Mouse (Mus musculus) stomach, embryonic 14.5 days (tissue): Measurements from ENCODE around the gene Scg5. TPM values are rescaled to one million over a fixed set of nuclear protein-coding genes. Genes with fewer than 3 reads are reported as not detected.

Experiments used
- ATAC-seq: fragments of 200-750 bp; cut with Nextera tagmentation; 2 replicates; pipeline ENCODE4 v1.8.0; 2017; ENCODE audit warnings: low read depth, moderate TSS enrichment; ENCODE audit not compliant: insufficient number of reproducible peaks, insufficient read depth, low FRiP score
- H3K27ac ChIP-seq: fragments of 300-500 bp; sonication (generic); 2 replicates; pipeline ENCODE4 v1.5.1; 2014; ENCODE audit warnings: mild to moderate bottlenecking, low read length, moderate library complexity, mixed read lengths
- H3K27me3 ChIP-seq: fragments of 300-500 bp; sonication (generic); 2 replicates; pipeline ENCODE4 v1.6.1; 2014; ENCODE audit warnings: low read length, control low read depth, mixed read lengths; ENCODE audit not compliant: control insufficient read depth, insufficient read depth
- H3K36me3 ChIP-seq: fragments of 300-500 bp; sonication (generic); 2 replicates; pipeline ENCODE4 v1.6.1; 2014; ENCODE audit warnings: mild to moderate bottlenecking, control low read depth, low read length, moderate library complexity, mixed read lengths; ENCODE audit not compliant: control insufficient read depth, insufficient read depth
- H3K4me1 ChIP-seq: fragments of 300-500 bp; sonication (generic); 2 replicates; pipeline ENCODE4 v1.6.1; 2014; ENCODE audit warnings: low read length, control low read depth, mixed read lengths; ENCODE audit not compliant: control insufficient read depth, insufficient read depth
- H3K4me2 ChIP-seq: fragments of 300-500 bp; sonication (generic); replicated peaks from 2 replicates; pipeline ENCODE4 v1.6.1; 2014; ENCODE audit warnings: low read depth, low read length, control low read depth
- H3K4me3 ChIP-seq: fragments of 300-500 bp; sonication (generic); 2 replicates; pipeline ENCODE4 v1.5.1; 2014; ENCODE audit warnings: low read depth, low read length, control low read depth
- H3K9ac ChIP-seq: fragments of 300-500 bp; sonication (generic); replicated peaks from 2 replicates; pipeline ENCODE4 v1.6.1; 2014; ENCODE audit warnings: low read depth, mild to moderate bottlenecking, control low read depth, low read length, moderate library complexity, mixed read lengths
- H3K9me3 ChIP-seq: fragments of 300-500 bp; sonication (generic); 2 replicates; pipeline ENCODE4 v1.6.1; 2016; ENCODE audit warnings: low read depth, low read length, control low read depth; ENCODE audit not compliant: control insufficient read depth
- WGBS: fragments of 180-500 bp; shearing (Covaris S2); extraction: QIAGEN DNeasy Blood & Tissue Kit; methylation state at CpG from one replicate; pipeline ENCODE4 v1.1.7; 2014; 5-methylcytosine and 5-hydroxymethylcytosine counted together
- polyA plus RNA-seq: library from polyadenylated mRNA; unstranded; fragments of >200 nt; fragmentation: Nextera tagmentation; extraction: Ambion mirVana; gene quantifications from 2 replicates; pipeline ENCODE4 v1.2.1, GENCODE M21; 2014

Gene Scg5
- polyA plus RNA-seq, 1 experiment from 2014 or later = 16.4 TPM

GRCm38 (mm10) chr2:113793521-113793920 lies 35.4 kb downstream of the Scg5 start:
- H3K4me2 ChIP-seq = no peak overlapping the region
- no peaks in the 10 kb centered on the region for H3K27me3 ChIP-seq
- no peaks in the 10 kb centered on the region for H3K36me3 ChIP-seq
- no peaks in the 10 kb centered on the region for H3K4me1 ChIP-seq
- ATAC-seq = no peak
- no peaks in the 10 kb centered on the region for H3K9me3 ChIP-seq
- no peak overlapping the region for H3K9ac ChIP-seq
- H3K4me3 ChIP-seq = no peak overlapping the region
- H3K27ac ChIP-seq = no peak overlapping the region
- 87% methylated on average over 3 of the region's 3 CpGs for WGBS

- no peak for ATAC-seq
- Histone ChIP-seq H3K27me3 (no peaks in the 10 kb centered on the region), H3K4me2 (no peak overlapping the region), H3K9me3 (no peaks in the 10 kb centered on the region), H3K36me3 (no peaks in the 10 kb centered on the region), H3K27ac (no peak overlapping the region), H3K4me3 (no peak overlapping the region), H3K4me1 (no peaks in the 10 kb centered on the region), H3K9ac (no peak overlapping the region)
- WGBS = 86% methylated on average over 4 of the region's 4 CpGs
These were observed 40.0 kb downstream of the Scg5 start for GRCm38 (mm10) chr2:113788821-113789387.

- Histone ChIP-seq H3K36me3 (no peaks in the 10 kb centered on the region), H3K27me3 (no peaks in the 10 kb centered on the region), H3K27ac (no peak overlapping the region), H3K4me2 (no peak overlapping the region), H3K4me1 (no peaks in the 10 kb centered on the region), H3K9me3 (no peaks in the 10 kb centered on the region), H3K9ac (no peak overlapping the region), H3K4me3 (no peak overlapping the region)
- 89% methylated on average over 4 of the region's 4 CpGs for WGBS
- no peak for ATAC-seq
These were observed 41.0 kb downstream of the Scg5 start for GRCm38 (mm10) chr2:113787882-113788281.

GRCm38 (mm10) chr2:113784851-113785250 lies 44.1 kb downstream of the Scg5 start:
- Histone ChIP-seq H3K27ac (no peak overlapping the region), H3K9me3 (no peaks in the 10 kb centered on the region), H3K4me3 (no peak overlapping the region), H3K4me1 (no peaks in the 10 kb centered on the region), H3K9ac (no peak overlapping the region), H3K36me3 (no peaks in the 10 kb centered on the region), H3K4me2 (no peak overlapping the region), H3K27me3 (no peaks in the 10 kb centered on the region)
- ATAC-seq = no peak
- 19% methylated on average over 3 of the region's 3 CpGs for WGBS

GRCm38 (mm10) chr2:113781521-113781920 lies 47.4 kb downstream of the Scg5 start:
- Histone ChIP-seq H3K27ac (no peak overlapping the region), H3K27me3 (no peaks in the 10 kb centered on the region), H3K9me3 (no peaks in the 10 kb centered on the region), H3K4me3 (no peak overlapping the region), H3K36me3 (no peaks in the 10 kb centered on the region), H3K4me1 (no peaks in the 10 kb centered on the region), H3K4me2 (no peak overlapping the region), H3K9ac (no peak overlapping the region)
- no peak for ATAC-seq
- WGBS = 70% methylated on average over 4 of the region's 4 CpGs

GRCm38 (mm10) chr2:113781107-113781506 lies 47.8 kb downstream of the Scg5 start:
- Histone ChIP-seq H3K4me1 (no peaks in the 10 kb centered on the region), H3K36me3 (no peaks in the 10 kb centered on the region), H3K4me3 (no peak overlapping the region), H3K4me2 (no peak overlapping the region), H3K27ac (no peak overlapping the region), H3K27me3 (no peaks in the 10 kb centered on the region), H3K9me3 (no peaks in the 10 kb centered on the region), H3K9ac (no peak overlapping the region)
- WGBS = 73% methylated on average over 5 of the region's 5 CpGs
- ATAC-seq = no peak

GRCm38 (mm10) chr2:113779336-113779735 lies 49.6 kb downstream of the Scg5 start:
- ATAC-seq = no peak
- Histone ChIP-seq H3K4me1 (0 out of 2 replicates have a peak, but pooled peaks cover 1% of the 10 kb centered on the region), H3K4me3 (no peak overlapping the region), H3K27ac (no peak overlapping the region), H3K9ac (no peak overlapping the region), H3K36me3 (no peaks in the 10 kb centered on the region), H3K9me3 (no peaks in the 10 kb centered on the region), H3K27me3 (no peaks in the 10 kb centered on the region), H3K4me2 (no peak overlapping the region)
- WGBS = 84% methylated on average over 3 of the region's 3 CpGs

GRCm38 (mm10) chr2:113778036-113778435 lies 50.9 kb downstream of the Scg5 start:
- Histone ChIP-seq H3K9me3 (no peaks in the 10 kb centered on the region), H3K27me3 (no peaks in the 10 kb centered on the region), H3K36me3 (no peaks in the 10 kb centered on the region), H3K4me2 (no peak overlapping the region), H3K4me3 (no peak overlapping the region), H3K4me1 (0 out of 2 replicates have a peak, but pooled peaks cover 2% of the 10 kb centered on the region), H3K27ac (no peak overlapping the region), H3K9ac (no peak overlapping the region)
- WGBS = 77% methylated on average over 6 of the region's 6 CpGs
- no peak for ATAC-seq

- no peak overlapping the region for H3K27ac ChIP-seq
- H3K4me2 ChIP-seq = no peak overlapping the region
- H3K4me1 ChIP-seq = 0 out of 2 replicates have a peak, but pooled peaks cover 2% of the 10 kb centered on the region
- H3K9ac ChIP-seq = no peak overlapping the region
- no peak overlapping the region for H3K4me3 ChIP-seq
- 87% methylated on average over 3 of the region's 3 CpGs for WGBS
- H3K36me3 ChIP-seq = no peaks in the 10 kb centered on the region
- no peaks in the 10 kb centered on the region for H3K27me3 ChIP-seq
- no peaks in the 10 kb centered on the region for H3K9me3 ChIP-seq
- no peak for ATAC-seq
These were observed 52.6 kb downstream of the Scg5 start for GRCm38 (mm10) chr2:113776297-113776696.
